Mouse (Mus musculus): Measurements from ENCODE around the gene Gm28510. TPM values are rescaled to one million over a fixed set of nuclear protein-coding genes. Genes with fewer than 3 reads are reported as not detected.
"Not testable (repeated sequence)": the region's sequence is repeated elsewhere in the genome, so short reads cannot be mapped to it uniquely, and the experiment has no call there.

Gm28510 gene
- total RNA-seq (2022), result not detected

DNA sequence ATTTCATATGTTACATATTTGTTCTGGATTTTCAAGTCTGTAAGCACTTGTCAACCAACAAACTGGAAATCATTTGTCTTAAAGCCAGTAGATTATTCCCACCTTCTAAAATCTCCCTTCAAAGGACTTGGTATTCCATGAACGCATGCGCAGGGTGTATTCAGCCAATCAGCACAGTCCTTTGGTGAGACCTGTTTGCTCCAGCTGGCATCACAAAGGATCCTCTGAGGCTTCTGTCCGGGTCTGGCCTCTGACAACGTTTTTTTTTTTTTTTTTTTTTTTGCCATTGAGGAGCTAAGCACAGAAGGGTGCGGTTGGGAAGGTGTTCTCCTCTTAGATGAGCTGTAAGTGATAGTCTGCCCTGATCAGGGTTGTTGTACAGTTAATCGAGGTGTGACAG lies at the start of gene Gm28510:
Gene Gm28510, plus strand, starts transcription at position 301 of the 400 bp plus-strand sequence.
- not testable (repeated sequence) for DNase-seq

Other genes starting within 250 kb of the Gm28510 start
- gene Gm20834, start 88.1 kb upstream of the Gm28510 start, total RNA-seq (2022), result not detected
- gene Gm20737, start 123.3 kb downstream of the Gm28510 start, total RNA-seq (2022), result not detected
- not detected for gene Gm21775, start 140.7 kb downstream of the Gm28510 start, total RNA-seq (2022)
- not detected for gene Gm21900, start 203.6 kb downstream of the Gm28510 start, total RNA-seq (2022)